Mouse (Mus musculus) megakaryocyte-erythroid progenitor cell, adult 5-6 weeks (primary cell): ENCODE data around the gene Atxn1. TPM values are rescaled to one million over a fixed set of nuclear protein-coding genes. Genes with fewer than 3 reads are reported as not detected.

Experiments
- ATAC-seq: replicated peaks from 2 replicates; pipeline ENCODE4 v1.8.0; 2016; ENCODE audit warnings: mild to moderate bottlenecking, inconsistent platforms; ENCODE audit not compliant: severe bottlenecking, poor library complexity, low FRiP score, low TSS enrichment
- total RNA-seq, 2 experiments: library from RNA; stranded (forward) in 1 of 2; stranded (reverse) in 1 of 2; fragments of 200-1000, 215-1000 nt in 1 of 2; fragments of >200 nt in 1 of 2; fragmentation: Nextera tagmentation in 1 of 2; gene quantifications; 2 replicates each; pipeline ENCODE4 v1.2.3; 2014 to 2017

The Atxn1 gene
- total RNA-seq, 2 experiments from 2014 or later = 6.3 to 23.3 TPM

GRCm38 (mm10) chr13:45528787-45529186 is 436.0 kb downstream of the Atxn1 start:
- no peak for ATAC-seq

- ATAC-seq = peak; percentile 87
Observed at GRCm38 (mm10) chr13:45527232-45527964, 437.4 kb downstream of the Atxn1 start.

GRCm38 (mm10) chr13:45526230-45526629 is 438.6 kb downstream of the Atxn1 start:
- ATAC-seq = no peak

GRCm38 (mm10) chr13:45524791-45525435 is 439.9 kb downstream of the Atxn1 start:
- no peak for ATAC-seq

- ATAC-seq = no peak
Observed at GRCm38 (mm10) chr13:45524305-45524704, 440.5 kb downstream of the Atxn1 start.

- ATAC-seq = no peak
Observed at GRCm38 (mm10) chr13:45516501-45517393, 448.1 kb downstream of the Atxn1 start.

- no peak for ATAC-seq
Observed at GRCm38 (mm10) chr13:45514832-45515422, 449.9 kb downstream of the Atxn1 start.

GRCm38 (mm10) chr13:45514115-45514514 is 450.7 kb downstream of the Atxn1 start:
- no peak for ATAC-seq

- ATAC-seq = no peak
Observed at GRCm38 (mm10) chr13:45513009-45513984, 451.5 kb downstream of the Atxn1 start.

GRCm38 (mm10) chr13:45512531-45512930 is 452.3 kb downstream of the Atxn1 start:
- ATAC-seq = peak; percentile 20; the same call in 1 of the 2 replicates

- ATAC-seq = peak; percentile 74
Observed at GRCm38 (mm10) chr13:45511706-45512435, 452.9 kb downstream of the Atxn1 start.

- no peak for ATAC-seq
Observed at GRCm38 (mm10) chr13:45509366-45509765, 455.4 kb downstream of the Atxn1 start.

GRCm38 (mm10) chr13:45508495-45508894 is 456.3 kb downstream of the Atxn1 start:
- no peak for ATAC-seq

- peak; percentile 15; the same call in 1 of the 2 replicates for ATAC-seq
Observed at GRCm38 (mm10) chr13:45507274-45508229, 457.3 kb downstream of the Atxn1 start, which contains the start of gene Gmpr. Gene Gmpr, plus strand, starts transcription at chr13:45507444.

- no peak for ATAC-seq
Observed at GRCm38 (mm10) chr13:45505546-45505945, 459.3 kb downstream of the Atxn1 start.

GRCm38 (mm10) chr13:45502791-45503190 is 462.0 kb downstream of the Atxn1 start:
- no peak; the same call in 1 of the 2 replicates for ATAC-seq

GRCm38 (mm10) chr13:45499906-45500305 is 464.9 kb downstream of the Atxn1 start:
- peak; percentile 78 for ATAC-seq
